Mouse (Mus musculus) thymus, adult 2 months (tissue): ENCODE measurements around the gene Etl4. TPM values are rescaled to one million over a fixed set of nuclear protein-coding genes. Genes with fewer than 3 reads are reported as not detected.

Experiments
- DNase-seq: peaks from one replicate; pipeline ENCODE4 v3.0.0; 2021
- H3K27ac ChIP-seq: fragments of 200-500 bp; 2 replicates; pipeline ENCODE4 v1.5.1; 2012; ENCODE audit warnings: low read length, control low read depth; ENCODE audit not compliant: control insufficient read depth, insufficient read depth
- H3K27me3 ChIP-seq: fragments of 200-500 bp; 2 replicates; pipeline ENCODE4 v1.6.1; 2012; ENCODE audit warnings: mild to moderate bottlenecking, low read length, moderate library complexity, mixed read lengths; ENCODE audit not compliant: control insufficient read depth, insufficient read depth
- H3K36me3 ChIP-seq: fragments of 200-500 bp; 2 replicates; pipeline ENCODE4 v1.6.1; 2012; ENCODE audit warnings: mild to moderate bottlenecking, low read length, moderate library complexity; ENCODE audit not compliant: control insufficient read depth, insufficient read depth
- H3K4me1 ChIP-seq: fragments of 200-500 bp; replicated peaks from 2 replicates; pipeline ENCODE4 v1.6.1; 2012; ENCODE audit warnings: low read length; ENCODE audit not compliant: control insufficient read depth, insufficient read depth
- H3K4me3 ChIP-seq: fragments of 200-500 bp; 2 replicates; pipeline ENCODE4 v1.5.1; 2012; ENCODE audit warnings: mild to moderate bottlenecking, low read length, control low read depth, moderate library complexity; ENCODE audit not compliant: control insufficient read depth, insufficient read depth
- CTCF ChIP-seq: fragments of 200-500 bp; IDR thresholded peaks from 2 replicates; pipeline ENCODE4 v1.5.1; 2012; ENCODE audit warnings: mild to moderate bottlenecking, control low read depth, low read length, moderate library complexity, borderline replicate concordance; ENCODE audit not compliant: control insufficient read depth, poor library complexity, insufficient read depth; ENCODE audit errors: extremely low read depth
- POLR2A ChIP-seq: fragments of 200-500 bp; IDR thresholded peaks from 2 replicates; pipeline ENCODE4 v1.6.1; 2012; ENCODE audit warnings: mild to moderate bottlenecking, low read length, control low read depth, moderate library complexity; ENCODE audit not compliant: control insufficient read depth, poor library complexity, insufficient read depth; ENCODE audit errors: extremely low read depth
- WGBS: fragments of 180-500 bp; shearing (Covaris S2); methylation state at CpG from one replicate; pipeline ENCODE4 v1.1.7; 2018; 5-methylcytosine and 5-hydroxymethylcytosine counted together
- polyA plus RNA-seq: library from polyadenylated mRNA; depleted of rRNA; stranded (reverse); fragments of >200 nt; gene quantifications from 2 replicates; pipeline ENCODE4 v1.2.3, GENCODE M21; 2012

Gene Etl4
- polyA plus RNA-seq, 1 experiment: 9.7 TPM

GRCm38 (mm10) chr2:20759045-20759662 lies 849.6 kb downstream of the Etl4 start:
- no peaks in the 10 kb centered on the region for H3K4me1 ChIP-seq
- TF ChIP-seq CTCF (no peak), POLR2A (no peak)
- DNase-seq: no peak
- no peak overlapping the region for H3K4me3 ChIP-seq
- H3K36me3 ChIP-seq: no peaks in the 10 kb centered on the region
- H3K27me3 ChIP-seq: no peaks in the 10 kb centered on the region
- no peak overlapping the region for H3K27ac ChIP-seq
- WGBS: 90% methylated on average over 7 of the region's 7 CpGs

GRCm38 (mm10) chr2:20761320-20761719 lies 851.7 kb downstream of the Etl4 start:
- Histone ChIP-seq H3K36me3 (no peaks in the 10 kb centered on the region), H3K4me3 (no peak overlapping the region), H3K4me1 (no peaks in the 10 kb centered on the region), H3K27me3 (no peaks in the 10 kb centered on the region), H3K27ac (no peak overlapping the region)
- no peak for DNase-seq
- 91% methylated on average over 5 of the region's 5 CpGs for WGBS
- TF ChIP-seq POLR2A (no peak), CTCF (no peak)

GRCm38 (mm10) chr2:20761751-20762150 lies 852.2 kb downstream of the Etl4 start:
- H3K27me3 ChIP-seq: no peaks in the 10 kb centered on the region
- no peaks in the 10 kb centered on the region for H3K36me3 ChIP-seq
- H3K4me1 ChIP-seq: no peaks in the 10 kb centered on the region
- no peak for TF ChIP-seq POLR2A
- no peak for TF ChIP-seq CTCF
- no peak overlapping the region for H3K4me3 ChIP-seq
- DNase-seq: no peak
- 95% methylated on average over 3 of the region's 3 CpGs for WGBS
- no peak overlapping the region for H3K27ac ChIP-seq

GRCm38 (mm10) chr2:20763511-20764212 lies 854.1 kb downstream of the Etl4 start:
- WGBS: 93% methylated on average over 4 of the region's 4 CpGs
- H3K36me3 ChIP-seq: no peaks in the 10 kb centered on the region
- TF ChIP-seq POLR2A (no peak), CTCF (no peak)
- no peaks in the 10 kb centered on the region for H3K27me3 ChIP-seq
- no peaks in the 10 kb centered on the region for H3K4me1 ChIP-seq
- H3K27ac ChIP-seq: no peak overlapping the region
- H3K4me3 ChIP-seq: no peak overlapping the region
- DNase-seq: no peak

- Histone ChIP-seq H3K27ac (no peak overlapping the region), H3K27me3 (no peaks in the 10 kb centered on the region), H3K4me1 (no peaks in the 10 kb centered on the region), H3K36me3 (no peaks in the 10 kb centered on the region), H3K4me3 (no peak overlapping the region)
- TF ChIP-seq CTCF: no peak
- no peak for TF ChIP-seq POLR2A
- DNase-seq: no peak
These were observed 855.0 kb downstream of the Etl4 start for GRCm38 (mm10) chr2:20764566-20765090.

GRCm38 (mm10) chr2:20768681-20769080 lies 859.1 kb downstream of the Etl4 start:
- Histone ChIP-seq H3K36me3 (no peaks in the 10 kb centered on the region), H3K4me1 (no peaks in the 10 kb centered on the region), H3K4me3 (no peak overlapping the region), H3K27me3 (no peaks in the 10 kb centered on the region), H3K27ac (no peak overlapping the region)
- TF ChIP-seq CTCF (no peak), POLR2A (no peak)
- no peak for DNase-seq
- 81% methylated on average over 5 of the region's 5 CpGs for WGBS
